ENCODE assay signal across 23 mouse cellular contexts in the genomic region with DNA sequence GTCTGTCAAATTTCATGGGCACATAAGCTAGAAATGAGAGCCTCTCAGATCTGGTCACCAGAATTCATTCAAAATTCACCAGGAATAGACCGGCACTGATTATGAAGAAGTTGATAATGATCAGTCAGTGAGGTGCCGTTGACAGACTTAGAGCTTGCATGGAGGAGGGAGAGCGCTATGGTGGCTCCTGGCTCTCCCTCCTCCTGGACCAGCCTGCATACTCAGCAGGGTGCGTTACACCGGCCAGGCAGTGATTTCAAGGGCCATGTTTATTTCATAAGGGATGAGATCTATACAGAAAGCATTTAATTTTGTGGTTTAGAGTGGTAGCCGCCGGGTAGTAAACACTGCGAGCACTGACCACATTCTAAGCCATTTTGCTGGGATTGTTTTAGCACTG.
DNase-seq lines count a peak whose midpoint lies in the region; ATAC-seq and TF ChIP-seq lines count a peak whose summit lies in the region.
"Had no signal": no experiment of that assay in that cellular context is flagged by ENCODE, and none has a peak within 500 bp of the region (broad histone marks: within the 10 kb centered on the region; RNA-seq: fewer than 3 reads in every experiment).

No protein-coding gene starts in this region.

- no peaks in the 10 kb centered on the region for H3K4me1 ChIP-seq in forebrain, postnatal 0 days (ENCODE audit: insufficient read depth)
- no peaks in the 10 kb centered on the region for H3K4me1 ChIP-seq in forebrain, embryonic 16.5 days (replicated peaks; ENCODE audit: control insufficient read depth, insufficient read depth, low read length)
- no peaks in the 10 kb centered on the region for H3K4me1 ChIP-seq in midbrain, embryonic 15.5 days
- no peaks in the 10 kb centered on the region; the same call in 1 of the 2 replicates for H3K4me1 ChIP-seq in heart, adult 2 months (ENCODE audit: control insufficient read depth, insufficient read depth, low read length)
- H3K4me1 ChIP-seq in forebrain, embryonic 13.5 days = no peaks in the 10 kb centered on the region
- H3K4me1 ChIP-seq: forebrain, embryonic 10.5 days; heart, embryonic 15.5 days; intestine, embryonic 15.5 days; limb, embryonic 10.5 days; neural tube, embryonic 13.5 days had no signal

- no peaks in the 10 kb centered on the region for H3K27me3 ChIP-seq in forebrain, postnatal 0 days (ENCODE audit: insufficient read depth, low read length)
- H3K27me3 ChIP-seq in forebrain, embryonic 16.5 days (replicated peaks; ENCODE audit: control insufficient read depth, insufficient read depth, low read length) = no peaks in the 10 kb centered on the region
- H3K27me3 ChIP-seq in midbrain, embryonic 15.5 days (replicated peaks) = no peaks in the 10 kb centered on the region
- no peaks in the 10 kb centered on the region for H3K27me3 ChIP-seq in heart, adult 2 months (ENCODE audit: control insufficient read depth, insufficient read depth, low read length)
- H3K27me3 ChIP-seq in forebrain, embryonic 13.5 days = no peaks in the 10 kb centered on the region
- H3K27me3 ChIP-seq: CH12.LX; embryonic facial prominence, embryonic 13.5 days; heart, embryonic 15.5 days; intestine, embryonic 15.5 days; megakaryocyte, embryonic 14.5 days; neural tube, embryonic 13.5 days had no signal

- no peak overlapping the region for H3K27ac ChIP-seq in forebrain, postnatal 0 days (ENCODE audit: low read depth, low read length)
- H3K27ac ChIP-seq in forebrain, embryonic 16.5 days (ENCODE audit: low read length) = no peak overlapping the region
- H3K27ac ChIP-seq in midbrain, embryonic 15.5 days = no peak overlapping the region
- H3K27ac ChIP-seq in heart, adult 2 months = no peak overlapping the region
- H3K27ac ChIP-seq in forebrain, embryonic 13.5 days = no peak overlapping the region
- H3K27ac ChIP-seq: embryonic facial prominence, embryonic 13.5 days; forebrain, embryonic 10.5 days; heart, embryonic 15.5 days; intestine, embryonic 15.5 days; limb, embryonic 10.5 days; neural tube, embryonic 13.5 days had no signal

- no peak overlapping the region for H3K4me3 ChIP-seq in forebrain, postnatal 0 days (ENCODE audit: low read depth, low read length)
- no peak overlapping the region for H3K4me3 ChIP-seq in forebrain, embryonic 16.5 days (replicated peaks; ENCODE audit: low read length)
- H3K4me3 ChIP-seq in midbrain, embryonic 15.5 days = no peak overlapping the region
- H3K4me3 ChIP-seq in heart, adult 2 months = no peak overlapping the region
- H3K4me3 ChIP-seq in forebrain, embryonic 13.5 days = no peak overlapping the region
- H3K4me3 ChIP-seq: embryonic facial prominence, embryonic 13.5 days; forebrain, embryonic 10.5 days; heart, embryonic 15.5 days; intestine, embryonic 15.5 days; limb, embryonic 10.5 days; megakaryocyte, embryonic 14.5 days; neural tube, embryonic 13.5 days had no signal

- H3K79me2 ChIP-seq in heart, adult 2 months (replicated peaks; ENCODE audit: control insufficient read depth, insufficient read depth, low read length) = peaks cover 5% of the 10 kb centered on the region; the same call in 1 of the 2 replicates

- peak; percentile 38 for ATAC-seq in forebrain, postnatal 0 days
- ATAC-seq in forebrain, embryonic 16.5 days = no peak
- ATAC-seq in midbrain, embryonic 15.5 days (replicated peaks) = peak; percentile 52
- ATAC-seq in forebrain, embryonic 13.5 days = no peak
- ATAC-seq: intestine, embryonic 15.5 days; liver, postnatal 0 days had no signal

- H3K9me3 ChIP-seq in forebrain, postnatal 0 days (ENCODE audit: low read length) = no peaks in the 10 kb centered on the region
- H3K9me3 ChIP-seq in forebrain, embryonic 16.5 days (ENCODE audit: control insufficient read depth, low read length) = no peaks in the 10 kb centered on the region; the same call in 1 of the 2 replicates
- H3K9me3 ChIP-seq in midbrain, embryonic 15.5 days = no peaks in the 10 kb centered on the region
- H3K9me3 ChIP-seq in forebrain, embryonic 13.5 days (replicated peaks) = no peaks in the 10 kb centered on the region
- H3K9me3 ChIP-seq: embryonic facial prominence, embryonic 13.5 days; forebrain, embryonic 10.5 days; heart, embryonic 15.5 days; intestine, embryonic 15.5 days; limb, embryonic 10.5 days; megakaryocyte, embryonic 14.5 days; neural tube, embryonic 13.5 days had no signal

- TF ChIP-seq POLR2A in heart, adult 2 months (IDR thresholded peaks at IDR 0.05; ENCODE audit: insufficient read depth, low read depth, low read length) = no peak

- TF ChIP-seq EP300 in heart, adult 2 months (IDR thresholded peaks at IDR 0.05; ENCODE audit: insufficient read depth, low read depth, low read length) = no peak

- intact Hi-C loops in heart, adult 2 months (cut with DNase I) = no loop called here

- 84% methylated on average over 8 of the region's 8 CpGs for WGBS in forebrain, postnatal 0 days
- 89% methylated on average over 8 of the region's 8 CpGs for WGBS in forebrain, embryonic 16.5 days
- WGBS in midbrain, embryonic 15.5 days = 70% methylated on average over 8 of the region's 8 CpGs
- WGBS in heart, adult 2 months = 94% methylated on average over 8 of the region's 8 CpGs
- WGBS in forebrain, embryonic 13.5 days = 87% methylated on average over 8 of the region's 8 CpGs

- TF ChIP-seq CTCF in forebrain, postnatal 0 days (IDR thresholded peaks at IDR 0.05; ENCODE audit: low read depth) = no peak
- no peak for TF ChIP-seq CTCF in heart, adult 2 months (IDR thresholded peaks at IDR 0.05)

- no peak overlapping the region for H3K4me2 ChIP-seq in forebrain, postnatal 0 days (ENCODE audit: low read depth)
- no peak overlapping the region for H3K4me2 ChIP-seq in forebrain, embryonic 16.5 days (ENCODE audit: low read length)
- H3K4me2 ChIP-seq in midbrain, embryonic 15.5 days = no peak overlapping the region
- H3K4me2 ChIP-seq in forebrain, embryonic 13.5 days = no peak overlapping the region
- H3K4me2 ChIP-seq: embryonic facial prominence, embryonic 13.5 days; heart, embryonic 15.5 days; intestine, embryonic 15.5 days; neural tube, embryonic 13.5 days had no signal

- H3K36me3 ChIP-seq in forebrain, postnatal 0 days (ENCODE audit: insufficient read depth) = no peaks in the 10 kb centered on the region
- peaks cover 7% of the 10 kb centered on the region for H3K36me3 ChIP-seq in forebrain, embryonic 16.5 days (ENCODE audit: control insufficient read depth, insufficient read depth)
- no peaks in the 10 kb centered on the region for H3K36me3 ChIP-seq in midbrain, embryonic 15.5 days (replicated peaks)
- no peaks in the 10 kb centered on the region for H3K36me3 ChIP-seq in heart, adult 2 months (ENCODE audit: control insufficient read depth, insufficient read depth, low read length)
- H3K36me3 ChIP-seq in forebrain, embryonic 13.5 days (ENCODE audit: poor library complexity, severe bottlenecking) = peaks cover 29% of the 10 kb centered on the region
- H3K36me3 ChIP-seq: intestine, embryonic 15.5 days had no signal

- no peak for DNase-seq in forebrain, postnatal 0 days
- DNase-seq in cerebellum, adult 11 months = peak; percentile 55
- DNase-seq in cerebellum, adult 9-11 months = peak; percentile 78
- DNase-seq in heart, adult 2 months = no peak
- DNase-seq: adrenal gland, postnatal 25 days; gastrocnemius, postnatal 10 days; heart, adult 18-20 months; kidney, adult 9 months; liver, postnatal 0 days; lung, postnatal 14 days; right cerebral cortex, adult 18-20 months; thymus, postnatal 25 days had no signal

- H3K9ac ChIP-seq in forebrain, postnatal 0 days = no peak overlapping the region
- no peak overlapping the region for H3K9ac ChIP-seq in forebrain, embryonic 16.5 days (replicated peaks; ENCODE audit: low read depth, low read length)
- H3K9ac ChIP-seq in midbrain, embryonic 15.5 days = no peak overlapping the region
- H3K9ac ChIP-seq in heart, adult 2 months (ENCODE audit: low read depth, low read length) = no peak overlapping the region
- no peak overlapping the region for H3K9ac ChIP-seq in forebrain, embryonic 13.5 days
- H3K9ac ChIP-seq: embryonic facial prominence, embryonic 13.5 days; heart, embryonic 15.5 days; intestine, embryonic 15.5 days; liver, postnatal 0 days; neural tube, embryonic 13.5 days had no signal

Comparison
In these comparisons a context has a peak if more than half of its experiments do, and no peak if none do; other contexts are left out.
1. ATAC-seq: peak in forebrain, postnatal 0 days (single experiment) and midbrain, embryonic 15.5 days (single experiment); none in forebrain, embryonic 16.5 days (single experiment) and forebrain, embryonic 13.5 days (single experiment).
2. DNase-seq: peak in cerebellum, adult 11 months (single experiment) and cerebellum, adult 9-11 months (single experiment); none in forebrain, postnatal 0 days (single experiment) and heart, adult 2 months (0 of 2).